In the genomic region with DNA sequence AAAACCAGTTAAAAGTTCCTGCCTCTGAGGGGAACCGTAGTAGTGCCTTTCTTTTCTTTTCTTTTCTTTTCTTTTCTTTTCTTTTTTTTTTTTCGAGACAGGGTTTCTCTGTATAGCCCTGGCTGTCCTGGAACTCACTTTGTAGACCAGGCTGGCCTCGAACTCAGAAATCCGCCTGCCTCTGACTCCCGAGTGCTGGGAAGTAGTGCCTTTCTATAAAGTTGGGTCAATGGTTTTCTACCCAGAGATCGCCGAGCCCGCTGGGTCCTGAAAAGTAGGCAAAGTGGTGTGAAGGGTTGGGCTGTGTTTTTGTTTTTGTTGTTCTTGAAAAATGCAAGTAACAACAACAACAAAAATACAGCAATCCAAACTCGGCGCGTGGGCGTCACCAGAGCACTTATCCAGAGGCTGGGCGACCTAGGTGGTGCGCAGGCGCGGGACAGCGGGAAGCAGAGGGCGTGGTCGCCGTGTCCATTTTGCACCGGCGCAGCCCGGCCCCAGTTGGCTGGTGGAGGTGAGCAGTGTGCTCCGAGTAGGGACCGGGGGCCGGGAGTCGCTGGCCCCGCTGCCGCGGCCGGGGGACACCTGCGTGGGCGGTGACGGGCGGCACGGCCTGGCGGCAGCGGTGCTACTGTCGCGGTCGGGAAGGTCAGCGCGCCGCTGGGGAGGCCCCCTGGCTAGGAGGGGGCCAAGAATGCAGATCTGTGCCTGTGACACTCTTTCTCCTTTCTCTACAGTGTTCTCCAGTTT, we compare ENCODE assay signal across 8 mouse cellular contexts. TPM values are rescaled to one million over a fixed set of nuclear protein-coding genes. Genes with fewer than 3 reads are reported as not detected.
DNase-seq lines count a peak whose midpoint lies in the region; ATAC-seq lines count a peak whose summit lies in the region.

No protein-coding gene starts in this region.

- peaks cover 17% of the 10 kb centered on the region for H3K36me3 ChIP-seq in hindbrain, embryonic 13.5 days

- peak overlapping the region; percentile 80 for H3K4me3 ChIP-seq in hindbrain, embryonic 13.5 days

- H3K9me3 ChIP-seq in hindbrain, embryonic 13.5 days, result no peaks in the 10 kb centered on the region

- peak overlapping the region; percentile 89 for H3K27ac ChIP-seq in hindbrain, embryonic 13.5 days

- H3K9ac ChIP-seq in hindbrain, embryonic 13.5 days, result peak overlapping the region; percentile 91

- WGBS in hindbrain, embryonic 13.5 days, result 6% methylated on average over 44 of the region's 44 CpGs

- peak; percentile 90 for DNase-seq in NIH3T3 (ENCODE audit: low read depth)
- DNase-seq in cerebellum, postnatal 10 days, result peak; percentile 93 to 96
- peak; percentile 79 to 87 for DNase-seq in frontal cortex, postnatal 10 days (ENCODE audit: low spot score in 2 of 2)
- DNase-seq in layer of hippocampus, postnatal 25 days (ENCODE audit: extremely low spot score in 1 of 2, low spot score in 1 of 2), result peak; percentile 82 to 83
- DNase-seq in lung, postnatal 25 days (ENCODE audit: low spot score), result peak; percentile 93
- peak; percentile 86 for DNase-seq in retina, embryonic 14.5 days (ENCODE audit: low spot score)
- DNase-seq in thymus, postnatal 4 days, result peak; percentile 95

- H3K4me2 ChIP-seq in hindbrain, embryonic 13.5 days, result peak overlapping the region; percentile 75

- H3K27me3 ChIP-seq in hindbrain, embryonic 13.5 days, result no peaks in the 10 kb centered on the region

- peaks cover 38% of the 10 kb centered on the region for H3K4me1 ChIP-seq in hindbrain, embryonic 13.5 days (replicated peaks)

- ATAC-seq in hindbrain, embryonic 13.5 days (ENCODE audit: low FRiP score), result peak; percentile 95

RNA-seq across cellular contexts. Expression of gene Trim13, which starts 1.2 kb away (rescaled TPM):
- 53.7 and 58.8 TPM in 2 replicates for polyA plus RNA-seq in hindbrain, embryonic 13.5 days (2015; fragmentation: Nextera tagmentation; extraction: Ambion mirVana)
- total RNA-seq in layer of hippocampus, postnatal 25 days (2021), result 10 to 100 TPM; 13.2 to 15.3 TPM

RNA-seq across cellular contexts. Expression of gene Kcnrg, which starts 8.0 kb away (rescaled TPM):
- polyA plus RNA-seq in hindbrain, embryonic 13.5 days (2015; fragmentation: Nextera tagmentation; extraction: Ambion mirVana), result 3.6 and 4.0 TPM in 2 replicates
- under 1 TPM; 0.76 to 0.77 TPM for total RNA-seq in layer of hippocampus, postnatal 25 days (2021)

RNA-seq across cellular contexts. Expression of gene Spryd7, which starts 42.5 kb away (rescaled TPM):
- polyA plus RNA-seq in hindbrain, embryonic 13.5 days (2015; fragmentation: Nextera tagmentation; extraction: Ambion mirVana), result 39.0 and 40.9 TPM in 2 replicates
- total RNA-seq in layer of hippocampus, postnatal 25 days (2021), result 10 to 100 TPM; 48.4 to 48.7 TPM

Comparison
In these comparisons a context has a peak if more than half of its experiments do, and no peak if none do; other contexts are left out.
1. Peak in every context shown above with its lines: DNase-seq, ATAC-seq, H3K4me3 ChIP-seq and H3K27ac ChIP-seq.